Mouse (Mus musculus): ENCODE results near the gene Gm13289.
"Not testable (repeated sequence)": the region's sequence is repeated elsewhere in the genome, so short reads cannot be mapped to it uniquely, and the experiment has no call there.

Gm13289 gene

DNA sequence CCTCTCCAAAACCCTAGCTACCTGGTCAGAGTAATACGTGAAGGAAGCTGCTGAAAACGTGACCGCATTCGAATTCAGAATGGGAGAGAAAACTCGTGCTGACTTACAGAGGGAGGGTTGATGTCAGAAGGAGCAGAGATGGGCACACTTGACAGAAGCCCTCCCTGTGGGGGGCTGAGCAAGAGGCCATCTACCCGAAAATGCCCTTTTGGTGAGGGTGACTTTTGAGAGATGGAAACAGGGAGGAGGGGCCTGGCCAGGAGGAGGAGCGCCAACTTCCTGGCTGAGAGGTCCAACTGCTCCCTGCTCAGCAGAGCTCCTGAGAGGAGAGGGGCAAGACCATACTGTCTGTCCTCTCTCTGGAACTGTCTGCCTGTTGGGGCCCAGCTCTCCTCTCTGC is 5.1 kb downstream of the Gm13289 start, which contains the start of gene Ifnz:
Gene Ifnz (plus strand): TSS at position 301 of the 400 bp plus-strand sequence.
- not testable (repeated sequence) for DNase-seq (ENCODE audit: extremely low spot score, low read depth, low spot score)

- DNase-seq (ENCODE audit: extremely low spot score, low read depth, low spot score) = not testable (repeated sequence)
Measured at GRCm38 (mm10) chr4:88782335-88782734, 5.6 kb downstream of the Gm13289 start.

DNA sequence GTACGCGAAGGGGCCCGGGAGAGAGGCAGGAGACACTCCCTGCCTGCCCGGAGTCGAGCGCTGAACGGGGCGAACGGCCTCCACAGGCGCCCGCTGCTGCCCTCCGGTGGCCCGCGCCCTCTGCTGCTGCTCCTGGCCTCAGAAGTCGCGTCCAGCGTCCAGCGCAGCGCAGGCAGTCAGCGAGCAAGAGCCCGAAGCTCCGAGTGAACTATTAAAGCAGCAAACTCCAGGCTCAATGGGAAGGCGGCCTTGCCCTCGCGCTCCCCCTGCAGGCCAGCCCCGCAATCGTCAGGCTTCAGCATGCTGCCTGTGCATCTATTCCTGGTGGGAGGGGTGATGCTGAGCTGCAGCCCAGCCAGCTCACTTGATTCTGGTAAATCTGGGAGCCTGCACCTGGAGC is 8.7 kb downstream of the Gm13289 start, which contains the start of gene Gm13276:
Gene Gm13276 (plus strand): TSS at position 301 of the 400 bp plus-strand sequence.
- DNase-seq (ENCODE audit: extremely low spot score, low read depth, low spot score) = not testable (repeated sequence)

GRCm38 (mm10) chr4:88788402-88788801 is 11.7 kb downstream of the Gm13289 start, which contains the start of gene Gm13277:
TSS of gene Gm13277 (plus strand) at chr4:88788632.
- DNase-seq (ENCODE audit: extremely low spot score, low read depth, low spot score) = not testable (repeated sequence)

DNA sequence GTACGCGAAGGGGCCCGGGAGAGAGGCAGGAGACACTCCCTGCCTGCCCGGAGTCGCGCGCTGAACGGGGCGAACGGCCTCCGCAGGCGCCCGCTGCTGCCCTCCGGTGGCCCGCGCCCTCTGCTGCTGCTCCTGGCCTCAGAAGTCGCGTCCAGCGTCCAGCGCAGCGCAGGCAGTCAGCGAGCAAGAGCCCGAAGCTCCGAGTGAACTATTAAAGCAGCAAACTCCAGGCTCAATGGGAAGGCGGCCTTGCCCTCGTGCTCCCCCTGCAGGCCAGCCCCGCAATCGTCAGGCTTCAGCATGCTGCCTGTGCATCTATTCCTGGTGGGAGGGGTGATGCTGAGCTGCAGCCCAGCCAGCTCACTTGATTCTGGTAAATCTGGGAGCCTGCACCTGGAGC is 14.5 kb downstream of the Gm13289 start, which contains the start of gene Gm13278:
Gene Gm13278 (plus strand): TSS at position 301 of the 400 bp plus-strand sequence.
- DNase-seq (ENCODE audit: extremely low spot score, low read depth, low spot score) = not testable (repeated sequence)

DNA sequence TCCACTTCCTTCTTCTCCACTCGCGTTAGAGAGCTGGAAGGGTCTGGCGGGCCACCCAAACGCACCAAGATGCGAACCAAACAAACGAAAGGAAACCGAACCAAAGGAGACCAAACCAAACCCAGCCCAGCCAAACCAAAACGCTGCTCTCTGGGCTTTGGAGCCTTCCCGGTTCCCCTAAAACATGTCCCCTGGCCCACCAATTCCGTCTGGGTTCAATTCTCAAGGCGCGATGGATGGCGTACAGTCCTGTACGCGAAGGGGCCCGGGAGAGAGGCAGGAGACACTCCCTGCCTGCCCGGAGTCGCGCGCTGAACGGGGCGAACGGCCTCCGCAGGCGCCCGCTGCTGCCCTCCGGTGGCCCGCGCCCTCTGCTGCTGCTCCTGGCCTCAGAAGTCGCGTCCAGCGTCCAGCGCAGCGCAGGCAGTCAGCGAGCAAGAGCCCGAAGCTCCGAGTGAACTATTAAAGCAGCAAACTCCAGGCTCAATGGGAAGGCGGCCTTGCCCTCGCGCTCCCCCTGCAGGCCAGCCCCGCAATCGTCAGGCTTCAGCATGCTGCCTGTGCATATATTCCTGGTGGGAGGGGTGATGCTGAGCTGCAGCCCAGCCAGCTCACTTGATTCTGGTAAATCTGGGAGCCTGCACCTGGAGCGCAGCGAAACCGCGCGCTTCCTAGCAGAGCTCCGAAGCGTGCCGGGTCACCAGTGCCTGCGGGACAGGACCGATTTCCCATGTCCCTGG is 17.4 kb downstream of the Gm13289 start, which contains the start of gene Gm13275:
Gene Gm13275 (plus strand): TSS at position 552 of the 740 bp plus-strand sequence.
- DNase-seq (ENCODE audit: extremely low spot score, low read depth, low spot score) = not testable (repeated sequence)

DNA sequence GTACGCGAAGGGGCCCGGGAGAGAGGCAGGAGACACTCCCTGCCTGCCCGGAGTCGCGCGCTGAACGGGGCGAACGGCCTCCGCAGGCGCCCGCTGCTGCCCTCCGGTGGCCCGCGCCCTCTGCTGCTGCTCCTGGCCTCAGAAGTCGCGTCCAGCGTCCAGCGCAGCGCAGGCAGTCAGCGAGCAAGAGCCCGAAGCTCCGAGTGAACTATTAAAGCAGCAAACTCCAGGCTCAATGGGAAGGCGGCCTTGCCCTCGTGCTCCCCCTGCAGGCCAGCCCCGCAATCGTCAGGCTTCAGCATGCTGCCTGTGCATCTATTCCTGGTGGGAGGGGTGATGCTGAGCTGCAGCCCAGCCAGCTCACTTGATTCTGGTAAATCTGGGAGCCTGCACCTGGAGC is 20.4 kb downstream of the Gm13289 start, which contains the start of gene Gm13279:
Gene Gm13279 (plus strand): TSS at position 301 of the 400 bp plus-strand sequence.
- not testable (repeated sequence) for DNase-seq (ENCODE audit: extremely low spot score, low read depth, low spot score)

DNA sequence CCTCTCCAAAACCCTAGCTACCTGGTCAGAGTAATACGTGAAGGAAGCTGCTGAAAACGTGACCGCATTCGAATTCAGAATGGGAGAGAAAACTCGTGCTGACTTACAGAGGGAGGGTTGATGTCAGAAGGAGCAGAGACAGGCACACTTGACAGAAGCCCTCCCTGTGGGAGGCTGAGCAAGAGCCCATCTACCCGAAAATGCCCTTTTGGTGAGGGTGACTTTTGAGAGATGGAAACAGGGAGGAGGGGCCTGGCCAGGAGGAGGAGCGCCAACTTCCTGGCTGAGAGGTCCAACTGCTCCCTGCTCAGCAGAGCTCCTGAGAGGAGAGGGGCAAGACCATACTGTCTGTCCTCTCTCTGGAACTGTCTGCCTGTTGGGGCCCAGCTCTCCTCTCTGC is 22.6 kb downstream of the Gm13289 start, which contains the start of gene Gm13285:
Gene Gm13285 (plus strand): TSS at position 301 of the 400 bp plus-strand sequence.
- not testable (repeated sequence) for DNase-seq (ENCODE audit: extremely low spot score, low read depth, low spot score)

GRCm38 (mm10) chr4:88802954-88803353 is 26.2 kb downstream of the Gm13289 start, which contains the start of gene Gm13287:
TSS of gene Gm13287 (plus strand) at chr4:88803254.
- DNase-seq (ENCODE audit: extremely low spot score, low read depth, low spot score) = not testable (repeated sequence)

DNA sequence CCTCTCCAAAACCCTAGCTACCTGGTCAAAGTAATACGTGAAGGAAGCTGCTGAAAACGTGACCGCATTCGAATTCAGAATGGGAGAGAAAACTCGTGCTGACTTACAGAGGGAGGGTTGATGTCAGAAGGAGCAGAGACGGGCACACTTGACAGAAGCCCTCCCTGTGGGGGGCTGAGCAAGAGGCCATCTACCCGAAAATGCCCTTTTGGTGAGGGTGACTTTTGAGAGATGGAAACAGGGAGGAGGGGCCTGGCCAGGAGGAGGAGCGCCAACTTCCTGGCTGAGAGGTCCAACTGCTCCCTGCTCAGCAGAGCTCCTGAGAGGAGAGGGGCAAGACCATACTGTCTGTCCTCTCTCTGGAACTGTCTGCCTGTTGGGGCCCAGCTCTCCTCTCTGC is 28.5 kb downstream of the Gm13289 start, which contains the start of gene Gm13288:
Gene Gm13288 (plus strand): TSS at position 301 of the 400 bp plus-strand sequence.
- DNase-seq (ENCODE audit: extremely low spot score, low read depth, low spot score) = not testable (repeated sequence)

- DNase-seq (ENCODE audit: extremely low spot score, low read depth, low spot score) = not testable (repeated sequence)
Measured at GRCm38 (mm10) chr4:88805761-88806160, 29.0 kb downstream of the Gm13289 start.

DNA sequence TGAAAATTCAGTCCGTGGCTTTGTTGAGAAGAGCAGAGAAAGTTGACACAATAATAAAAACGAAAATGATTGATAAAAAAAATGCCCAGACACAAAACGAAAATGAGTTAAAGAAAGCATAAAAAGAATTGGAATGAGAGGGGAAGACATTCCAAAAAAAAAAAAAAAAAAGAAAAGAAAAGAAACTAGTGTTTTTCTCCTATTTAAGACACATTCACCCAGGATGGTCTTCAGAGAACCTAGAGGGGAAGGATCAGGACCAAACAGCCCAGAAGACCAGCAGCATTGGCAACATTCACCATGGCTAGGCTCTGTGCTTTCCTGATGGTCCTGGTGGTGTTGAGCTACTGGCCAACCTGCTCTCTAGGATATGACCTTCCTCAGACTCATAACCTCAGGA is 39.2 kb downstream of the Gm13289 start, which contains the start of gene Ifna7:
Gene Ifna7 (plus strand): TSS at position 301 of the 400 bp plus-strand sequence.
- DNase-seq (ENCODE audit: extremely low spot score, low read depth, low spot score) = no peak

- DNase-seq (ENCODE audit: extremely low spot score, low read depth, low spot score) = no peak
Measured at GRCm38 (mm10) chr4:88819659-88820058, 42.9 kb downstream of the Gm13289 start, which contains the start of gene Ifna11. TSS of gene Ifna11 (plus strand) at chr4:88819959.

GRCm38 (mm10) chr4:88822995-88823394 is 46.3 kb downstream of the Gm13289 start:
- DNase-seq (ENCODE audit: extremely low spot score, low read depth, low spot score) = no peak

All from hindlimb bud, embryonic 11.5 days (tissue).